Mouse (Mus musculus) adipocyte (in vitro differentiated cells): Measurements from ENCODE around the gene Mlx.

Experiments
- DNase-seq: peaks from one replicate; pipeline ENCODE4 v3.0.0-alpha.2; 2016; ENCODE audit warnings: low spot score

The Mlx gene

DNA sequence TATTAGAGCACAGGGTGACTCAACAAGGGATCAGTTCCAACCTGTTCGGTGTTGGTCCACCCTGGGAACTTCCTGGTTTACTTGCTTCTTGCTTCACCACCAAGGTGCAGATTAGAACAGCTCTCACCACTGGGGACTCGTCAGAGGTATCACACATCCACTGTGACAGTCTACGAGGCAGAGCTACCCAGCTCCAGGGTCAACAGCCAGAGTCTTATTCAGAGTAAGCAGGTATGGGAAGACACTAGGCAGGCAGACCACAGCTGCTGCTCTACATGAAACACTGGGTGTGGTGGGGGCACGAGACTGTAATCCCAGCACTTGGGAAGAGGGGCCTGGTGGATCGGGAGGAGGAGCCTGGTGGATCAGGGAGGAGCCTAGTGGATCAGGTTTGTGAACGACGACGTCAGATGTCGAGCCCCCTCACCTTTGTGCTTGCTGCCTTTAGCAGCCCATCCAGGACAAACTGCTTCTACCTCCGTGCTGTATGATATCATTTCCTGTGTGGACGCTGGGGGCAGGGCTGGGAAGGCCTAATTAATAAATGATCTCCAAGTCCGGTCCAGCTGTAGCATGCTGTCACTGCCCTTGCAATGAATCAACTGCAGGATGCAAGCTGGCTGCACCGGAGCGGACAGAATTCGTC lies 51.6 kb downstream of the Mlx start:
- no peak for DNase-seq

DNA sequence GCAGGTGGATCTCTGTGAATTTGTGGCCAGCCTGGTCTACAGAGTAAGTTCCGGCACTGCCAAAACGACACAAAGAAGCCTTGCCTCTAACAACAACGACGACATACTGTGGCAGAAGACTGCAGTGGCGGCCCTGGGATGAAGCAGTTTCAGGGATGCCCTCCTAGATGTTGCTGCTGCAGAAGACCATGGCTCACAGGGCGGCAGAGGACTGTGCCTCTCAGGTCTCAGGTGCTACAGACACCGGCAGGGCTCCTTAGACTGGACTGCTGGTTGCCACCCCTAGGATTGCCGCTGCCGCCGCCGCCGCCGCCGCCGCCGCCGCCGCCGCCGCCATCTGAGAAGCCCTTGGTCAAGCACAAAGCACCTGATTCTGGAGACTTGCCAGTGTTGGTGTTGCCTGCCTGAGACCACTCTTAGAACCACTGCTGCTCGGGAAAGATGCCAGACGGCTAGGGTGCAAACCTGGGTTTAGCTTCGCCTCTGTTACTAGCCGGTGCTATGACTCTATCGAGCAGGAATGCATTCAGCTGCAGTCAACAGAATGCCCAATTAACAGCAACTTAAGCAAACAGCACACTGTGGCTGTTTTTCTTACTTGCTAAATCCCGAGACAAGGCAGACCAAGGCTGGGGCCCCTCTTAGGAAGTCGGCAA lies 53.2 kb downstream of the Mlx start:
- no peak for DNase-seq

DNA sequence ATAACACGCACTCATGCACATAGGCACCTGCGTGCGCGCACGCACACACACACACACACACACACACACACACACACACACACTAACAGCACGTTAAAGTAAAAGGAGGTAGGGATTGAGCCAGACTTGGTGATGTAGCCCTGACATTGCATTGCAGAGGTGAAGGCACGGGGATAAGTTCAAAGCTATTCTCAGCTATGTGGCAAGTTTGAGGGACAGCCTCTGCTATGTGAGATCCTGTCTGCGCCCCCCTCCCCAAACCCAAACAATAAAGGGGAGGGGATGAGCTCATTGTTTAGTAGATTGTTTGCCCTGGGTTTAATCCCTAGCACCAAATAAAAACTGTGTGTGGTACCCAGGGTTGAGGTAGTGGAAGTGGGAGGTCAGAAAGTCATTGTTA lies 54.0 kb downstream of the Mlx start:
- no peak for DNase-seq
